Mouse (Mus musculus): ENCODE measurements at regions not wholly inside any gene's neighbourhood (a gene's known extent, or its start where the extent isn't known, plus 50 kb on each side); places are given as distances from the start of the nearest gene placed in this dataset.
A peak's percentile ranks its signal among the peaks of the same experiment; 100 is the strongest.

- no peak for DNase-seq (ENCODE audit: low read depth)
These were observed 295.1 kb upstream of the Igfbp3 start for GRCm38 (mm10) chr11:7508861-7509260.

GRCm38 (mm10) chr11:7506421-7506945, 292.8 kb upstream of the Igfbp3 start:
- DNase-seq (ENCODE audit: low read depth) = no peak

DNA sequence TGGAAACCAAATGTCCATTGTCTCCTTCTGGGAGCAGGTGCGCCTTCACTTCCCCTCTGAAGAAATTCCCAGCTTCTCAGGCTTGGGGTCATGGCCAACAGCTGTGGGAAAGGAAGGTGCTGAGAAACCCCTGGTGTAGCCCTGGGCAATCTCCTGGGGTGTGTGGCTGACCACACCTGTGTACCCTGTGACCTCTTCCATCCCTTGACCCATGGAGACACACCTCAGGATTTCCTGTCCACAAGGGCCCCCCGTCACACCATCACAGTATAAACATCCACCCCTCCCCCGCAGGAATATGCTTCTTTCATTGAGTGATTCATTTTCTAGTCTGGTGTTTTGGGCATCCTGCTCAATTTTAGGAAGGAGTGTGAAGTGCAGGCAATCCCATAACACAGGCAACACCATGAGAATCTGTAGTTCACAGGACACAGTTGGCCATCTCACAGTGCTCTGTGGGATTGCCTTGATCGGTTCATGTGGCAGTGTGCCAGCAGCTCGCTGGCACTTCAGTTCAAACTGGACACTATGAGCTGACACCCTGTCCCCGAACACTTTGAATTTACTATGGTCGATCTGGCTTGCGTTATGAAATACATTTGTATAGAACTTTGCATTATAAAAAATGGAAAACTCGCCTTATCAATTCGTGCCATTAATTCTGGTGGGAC, 291.1 kb upstream of the Igfbp3 start:
- DNase-seq (ENCODE audit: low read depth) = no peak

- no peak for DNase-seq (ENCODE audit: low read depth)
These were observed 289.0 kb upstream of the Igfbp3 start for GRCm38 (mm10) chr11:7502679-7503078.

DNA sequence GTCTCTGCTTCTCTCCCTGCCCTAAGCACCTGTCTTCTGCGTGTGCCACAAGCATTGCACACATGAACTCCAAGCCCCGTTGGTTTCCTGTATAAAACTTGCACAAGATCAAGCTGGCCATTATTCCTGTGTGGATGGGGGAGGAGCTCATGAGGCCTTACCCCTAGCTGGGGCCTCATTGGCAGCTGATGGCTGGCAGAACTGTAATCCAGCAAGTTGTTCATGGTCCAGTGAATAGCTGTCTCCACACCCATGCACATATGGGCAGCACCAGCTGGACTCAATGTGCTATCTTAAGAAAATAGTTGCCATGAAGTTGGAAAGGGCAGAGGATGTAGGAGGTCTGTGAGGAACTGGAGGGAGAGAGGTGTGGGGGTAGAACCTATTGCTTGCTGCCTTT, 288.3 kb upstream of the Igfbp3 start:
- no peak for DNase-seq (ENCODE audit: low read depth)

GRCm38 (mm10) chr11:7497803-7498202, 284.1 kb upstream of the Igfbp3 start:
- DNase-seq (ENCODE audit: low read depth) = no peak

DNA sequence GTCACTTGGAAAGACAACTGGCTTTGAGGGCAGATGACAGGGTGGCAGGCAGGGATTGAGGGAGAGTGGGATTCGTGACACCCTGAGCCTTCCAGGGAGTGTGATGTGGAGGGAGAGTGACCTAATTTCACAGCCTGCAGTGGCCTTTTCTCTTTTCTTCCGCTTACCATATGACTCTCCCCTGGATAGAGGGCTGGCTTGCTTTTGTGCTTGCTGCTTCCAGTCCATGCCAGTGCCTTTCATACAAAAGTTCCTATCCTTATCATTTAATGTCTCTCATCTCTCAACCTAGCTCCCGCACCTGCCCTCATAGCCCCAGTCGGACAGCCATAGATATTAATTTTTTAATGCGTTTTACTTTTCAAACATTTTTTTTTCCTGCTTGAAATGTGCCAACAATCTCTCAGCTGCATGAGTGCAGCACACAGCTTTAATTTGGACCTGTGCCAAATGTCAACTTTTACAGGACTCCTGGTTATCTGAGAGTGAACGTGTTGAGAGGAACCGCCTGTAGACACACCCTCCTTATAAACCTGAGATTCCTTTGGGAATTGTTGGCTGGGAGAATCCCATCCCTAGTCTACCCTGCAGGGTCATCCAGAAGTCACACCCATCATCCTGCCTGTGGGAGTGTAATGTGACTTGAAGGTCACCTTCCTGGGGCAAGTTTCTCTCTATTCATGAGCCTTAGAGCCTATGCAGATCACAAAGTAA, 260.3 kb upstream of the Igfbp3 start:
- DNase-seq (ENCODE audit: low read depth) = no peak

GRCm38 (mm10) chr11:7465522-7465921, 251.8 kb upstream of the Igfbp3 start:
- DNase-seq (ENCODE audit: low read depth) = no peak

GRCm38 (mm10) chr11:7461956-7462771, 248.4 kb upstream of the Igfbp3 start:
- DNase-seq (ENCODE audit: low read depth) = no peak

- DNase-seq (ENCODE audit: low read depth) = no peak
These were observed 238.0 kb upstream of the Igfbp3 start for GRCm38 (mm10) chr11:7451756-7452155.

- DNase-seq (ENCODE audit: low read depth) = no peak
These were observed 230.8 kb upstream of the Igfbp3 start for GRCm38 (mm10) chr11:7444494-7444893.

DNA sequence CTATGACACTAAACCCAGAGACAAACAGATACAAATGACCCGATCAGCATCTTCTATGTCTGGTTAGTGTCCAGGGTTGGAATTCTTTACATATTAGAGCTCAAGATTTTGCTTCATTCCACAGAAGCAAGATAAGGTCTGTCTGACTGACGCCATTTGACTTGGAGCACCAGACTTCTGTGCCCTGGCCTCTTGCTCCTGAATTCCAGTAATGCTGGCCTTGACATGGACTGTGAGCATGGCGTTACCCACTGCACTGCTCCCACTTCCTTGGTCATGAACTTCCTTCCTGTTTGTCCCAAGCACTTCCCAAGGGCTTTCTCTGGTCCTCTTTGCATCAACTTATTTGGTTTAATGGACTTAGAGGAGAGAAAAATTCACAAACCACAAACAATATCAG, 225.6 kb upstream of the Igfbp3 start:
- no peak for DNase-seq (ENCODE audit: low read depth)

DNA sequence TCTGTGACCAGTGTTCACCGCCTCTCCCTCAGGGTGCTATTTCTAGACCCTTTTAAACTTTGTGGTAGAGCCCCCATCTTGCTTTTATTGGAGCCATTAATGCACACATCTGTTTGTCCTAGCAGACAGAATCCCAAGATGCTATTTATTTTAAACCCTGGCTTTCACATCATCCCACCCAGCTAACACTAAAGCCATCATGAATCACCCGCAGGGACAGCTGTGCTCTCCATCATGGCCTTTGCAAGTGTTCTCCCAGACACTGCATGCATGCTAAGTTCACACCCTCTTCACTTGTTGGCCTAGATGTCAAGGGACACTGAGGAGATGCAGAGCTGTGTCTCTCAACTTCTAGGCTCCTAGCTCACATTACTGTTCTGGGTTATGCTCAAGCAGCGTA, 220.9 kb upstream of the Igfbp3 start:
- DNase-seq (ENCODE audit: low read depth) = no peak

GRCm38 (mm10) chr11:7427771-7428170, 214.0 kb upstream of the Igfbp3 start:
- no peak for DNase-seq (ENCODE audit: low read depth)

- no peak for DNase-seq (ENCODE audit: low read depth)
These were observed 211.5 kb upstream of the Igfbp3 start for GRCm38 (mm10) chr11:7425233-7425632.

GRCm38 (mm10) chr11:7424082-7424471, 210.4 kb upstream of the Igfbp3 start:
- DNase-seq (ENCODE audit: low read depth) = no peak

DNA sequence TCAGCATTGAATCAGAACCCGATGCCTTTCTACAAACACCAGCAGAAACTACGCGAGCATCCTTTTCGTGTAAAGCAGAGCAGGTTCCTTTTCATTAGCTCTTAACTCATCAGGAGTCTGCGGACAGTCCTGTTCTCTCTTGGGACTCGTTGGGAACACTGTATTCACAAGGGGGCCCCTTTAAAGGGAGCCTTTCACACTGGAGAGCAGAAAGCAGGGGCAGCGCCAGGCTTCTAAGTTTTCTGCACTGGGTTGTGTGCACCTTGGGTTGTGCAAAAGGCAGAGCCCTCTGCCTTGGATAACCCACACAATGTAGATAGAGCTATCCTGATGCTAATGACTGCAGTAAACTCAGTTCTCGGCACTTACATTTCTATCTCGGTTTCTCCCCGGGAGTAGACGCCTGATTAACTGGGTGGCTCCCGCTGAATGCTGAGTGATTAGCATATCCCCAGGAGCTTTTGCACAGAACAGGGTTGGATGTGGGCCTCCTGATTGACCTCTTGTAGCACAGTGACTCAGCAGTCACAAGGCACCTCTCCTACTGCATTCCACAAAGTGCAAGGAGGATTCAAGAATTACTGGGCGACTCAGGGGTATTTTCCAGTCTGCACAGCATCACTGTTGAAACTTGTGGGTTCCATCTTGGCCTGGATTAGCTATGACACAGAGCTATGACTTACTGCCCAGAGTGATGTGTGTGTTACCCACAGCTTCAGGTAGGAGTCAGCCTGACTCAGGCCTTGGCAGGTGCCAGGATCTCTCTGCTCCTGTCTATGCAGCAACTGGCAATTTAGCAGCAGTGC, 209.8 kb upstream of the Igfbp3 start:
- DNase-seq (ENCODE audit: low read depth) = peak; percentile 21

DNA sequence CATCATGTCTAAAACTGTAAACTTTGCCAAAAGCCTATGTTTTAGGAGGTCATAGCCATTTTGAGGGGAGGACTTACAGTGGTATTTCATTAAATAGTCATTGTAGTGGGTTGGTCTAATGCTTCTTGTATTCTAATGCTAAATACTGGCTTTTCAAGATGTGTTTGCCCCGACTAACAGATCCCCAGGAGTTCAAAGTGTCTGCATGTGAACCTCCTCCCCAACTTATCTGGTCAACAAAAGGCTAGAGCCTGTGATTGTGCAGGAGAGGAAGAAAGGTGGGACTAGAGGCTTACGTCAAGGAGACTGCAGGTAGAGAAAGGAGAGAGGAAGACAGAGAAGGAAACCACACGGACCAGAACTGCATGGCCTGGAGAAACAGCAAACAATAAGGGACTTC, 198.9 kb upstream of the Igfbp3 start:
- DNase-seq (ENCODE audit: low read depth) = no peak

GRCm38 (mm10) chr11:7408992-7409391, 195.3 kb upstream of the Igfbp3 start:
- no peak for DNase-seq (ENCODE audit: low read depth)

- no peak for DNase-seq (ENCODE audit: low read depth)
These were observed 190.9 kb upstream of the Igfbp3 start for GRCm38 (mm10) chr11:7404666-7405065.

DNA sequence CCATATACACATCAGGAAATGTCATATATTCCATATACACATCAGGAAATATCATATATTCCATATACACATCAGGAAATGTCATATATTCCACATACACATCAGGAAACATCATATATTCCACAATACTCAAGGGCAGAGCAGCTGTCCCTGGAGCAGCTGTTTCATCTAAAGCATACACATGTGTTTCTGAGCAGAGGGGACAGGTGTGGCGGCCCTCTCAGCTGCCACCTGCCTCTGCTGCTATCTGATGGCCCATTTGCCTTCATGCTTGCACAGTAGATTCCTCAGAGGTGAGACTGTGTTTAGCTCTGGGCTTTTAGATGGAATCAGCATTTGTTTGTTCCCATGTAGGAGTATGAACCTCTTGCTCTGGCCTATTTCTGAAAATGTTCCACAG, 158.1 kb upstream of the Igfbp3 start:
- DNase-seq (ENCODE audit: low read depth) = no peak

DNA sequence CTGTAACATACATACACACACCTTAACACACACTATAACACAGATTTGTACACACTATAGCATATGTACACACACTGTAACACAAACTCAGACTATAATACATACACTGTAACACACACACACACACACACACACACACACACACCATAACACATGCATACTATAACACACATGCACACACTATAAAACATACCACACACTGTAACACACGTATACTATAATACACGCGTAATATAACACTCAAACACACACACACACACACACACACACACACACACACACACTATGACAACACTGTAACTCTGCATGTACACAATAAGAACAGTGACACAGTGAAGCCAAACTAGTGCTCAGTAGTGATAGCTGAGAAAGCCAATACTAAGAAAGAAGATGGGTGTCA, 147.7 kb upstream of the Igfbp3 start:
- no peak for DNase-seq (ENCODE audit: low read depth)
